Mouse (Mus musculus) B cell, adult 67 days (primary cell): ENCODE data around the gene Acot12. TPM values are rescaled to one million over a fixed set of nuclear protein-coding genes. Genes with fewer than 3 reads are reported as not detected.

Experiments
- total RNA-seq, 2 experiments: library from RNA; stranded (reverse); gene quantifications; 4 replicates each; pipeline ENCODE4 v1.2.4; 2023

Gene Acot12
- total RNA-seq: not detected

DNA sequence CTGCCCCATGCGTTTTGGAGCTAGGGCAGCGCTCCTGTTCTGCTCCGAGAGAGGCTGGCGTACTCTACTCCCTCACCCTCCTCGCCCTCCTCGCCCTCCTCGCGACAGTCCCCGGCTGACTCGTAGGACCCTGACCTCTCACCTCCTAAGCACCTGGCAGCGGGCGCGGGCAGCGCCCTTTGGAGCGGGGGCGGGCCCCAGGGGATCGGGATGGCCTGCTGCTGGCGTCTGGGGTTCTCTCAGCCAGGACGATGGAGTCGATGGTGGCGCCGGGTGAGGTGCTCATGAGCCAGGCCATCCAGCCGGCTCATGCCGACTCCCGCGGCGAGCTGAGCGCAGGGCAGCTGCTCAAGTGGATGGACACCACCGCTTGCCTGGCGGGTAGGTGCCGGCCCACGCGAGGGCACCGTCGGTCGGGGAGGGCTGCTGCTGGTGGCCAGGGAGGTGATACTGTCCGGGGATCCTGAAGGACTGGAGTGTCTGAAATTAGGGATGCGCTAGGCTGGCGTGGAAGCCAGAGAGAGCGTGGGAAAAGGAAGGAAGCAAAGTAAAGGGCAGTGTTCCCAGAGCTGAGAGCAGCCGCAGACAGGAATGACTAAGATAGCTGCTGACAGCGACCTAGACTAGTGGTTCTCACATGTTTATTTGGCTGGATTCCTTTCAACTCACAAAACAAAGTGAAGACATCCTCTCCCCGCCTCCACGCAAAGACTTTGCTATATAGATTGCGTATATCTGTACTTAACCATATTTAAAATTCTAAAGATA, at the start of gene Acot12:
Gene Acot12 (plus strand): TSS at position 233 of the 768 bp plus-strand sequence.

DNA sequence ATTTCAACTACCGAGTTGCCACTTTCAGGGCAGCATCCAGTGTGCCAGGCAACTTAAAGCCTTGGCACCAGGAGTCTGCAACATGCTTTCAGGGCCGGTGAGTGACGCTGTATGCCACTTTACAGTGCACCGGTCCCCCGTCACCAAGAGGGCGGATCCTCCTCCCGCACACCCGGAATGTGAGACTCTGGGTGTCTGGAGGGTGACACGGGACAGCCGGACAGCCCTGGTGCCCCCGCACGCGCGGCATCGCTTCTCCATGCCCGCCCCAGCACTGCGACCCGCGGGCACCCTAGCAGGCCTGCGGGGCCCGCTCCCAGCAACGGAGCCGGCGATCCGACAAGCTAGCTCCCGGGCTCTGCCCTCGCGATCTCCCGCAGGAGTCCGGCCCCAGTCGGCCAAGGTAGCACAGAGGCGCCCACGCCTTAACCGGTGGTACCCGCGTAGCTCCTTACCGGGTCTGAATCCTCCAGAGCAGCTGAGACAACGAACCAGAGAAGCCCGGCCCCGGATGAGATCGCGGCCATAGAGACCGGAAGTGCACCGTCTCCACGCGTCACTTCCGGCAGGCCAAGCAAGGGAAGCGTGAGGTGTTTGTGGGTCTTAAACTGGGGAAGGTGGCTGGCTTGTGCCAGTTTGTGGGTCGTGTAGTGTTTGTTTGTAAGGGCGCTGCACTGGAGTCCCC, 66.0 kb downstream of the Acot12 start, which contains the start of gene Zcchc9:
Gene Zcchc9 (minus strand): TSS at position 551 of the 685 bp plus-strand sequence.

Other genes with a start within 250 kb of the Acot12 start
- 10 to 100 TPM; 45.5 to 51.0 TPM for gene Zcchc9, start 66.2 kb downstream of the Acot12 start, total RNA-seq
- not detected for gene Ckmt2, start 135.4 kb downstream of the Acot12 start, total RNA-seq